Comparison of ENCODE assay signal across 8 mouse cellular contexts in the genomic region with DNA sequence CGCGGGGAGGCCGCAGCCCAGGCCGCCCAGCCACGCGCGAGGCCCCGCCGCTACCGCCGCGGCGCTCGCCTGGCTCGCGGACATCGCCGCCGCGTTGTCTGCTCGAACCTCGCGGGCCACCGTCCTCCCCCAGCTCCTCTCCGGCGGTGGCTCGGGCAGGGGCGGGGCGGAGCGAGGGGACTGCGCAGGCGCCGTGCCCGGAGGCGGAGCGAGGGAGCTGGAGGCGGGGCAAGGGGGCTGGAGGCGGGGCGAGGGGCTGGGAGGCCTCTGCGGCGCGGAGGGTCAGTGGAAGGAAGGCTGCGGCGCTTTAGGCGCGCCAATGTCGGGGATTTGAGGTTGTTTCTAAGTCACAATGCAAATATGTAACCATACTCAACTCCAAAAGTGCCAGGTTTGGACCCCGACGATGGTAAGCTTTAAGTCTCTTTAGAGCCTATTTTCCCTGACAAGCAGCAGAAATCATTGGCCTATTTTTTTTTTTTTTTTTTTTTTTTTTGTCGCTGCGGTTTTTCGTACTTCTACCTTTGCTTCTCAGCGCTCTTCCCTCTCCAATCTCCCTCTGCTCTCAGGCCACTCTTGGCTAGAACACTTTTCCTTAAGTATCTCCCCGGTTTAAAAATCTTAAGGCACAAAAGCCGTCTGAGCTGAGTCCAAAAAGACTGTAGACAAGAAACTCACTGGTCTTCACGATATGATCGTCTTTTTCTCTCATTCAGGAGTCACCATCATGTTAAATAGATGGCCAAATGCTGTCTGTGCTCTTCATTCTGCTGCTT. TPM values are rescaled to one million over a fixed set of nuclear protein-coding genes. Genes with fewer than 3 reads are reported as not detected.
DNase-seq lines count a peak whose midpoint lies in the region; ATAC-seq lines count a peak whose summit lies in the region.

A gene (minus strand): TSS at position 155 of the 776 bp plus-strand sequence.

- DNase-seq in adipocyte (ENCODE audit: low spot score) = peak; percentile 91
- peak; percentile 93 for DNase-seq in embryo, embryonic 10 days (ENCODE audit: low spot score)
- DNase-seq in gastrocnemius, postnatal 14 days = peak; percentile 98
- peak; percentile 90 to 97 for DNase-seq in left cerebral cortex, postnatal 10 days (ENCODE audit: extremely low spot score in 1 of 2, low spot score in 2 of 2)
- peak; percentile 98 for DNase-seq in right cerebral cortex, postnatal 25 days
- DNase-seq in urinary bladder, postnatal 4 days (ENCODE audit: low spot score in 2 of 2) = peak; percentile 97 to 99

- intact Hi-C loops in gastrocnemius, postnatal 14 days (cut with DNase I; ENCODE audit: low total_unique reads) = no loop called here
- intact Hi-C loops in left cerebral cortex, postnatal 10 days (cut with DNase I) = loop anchor here (10.0 kb wide), 1 partner anchor 170 kb away; no protein-coding TSS in a partner anchor

- ATAC-seq in inflammation-experienced regulatory T-cells, adult 6 months = peak; percentile 79
- ATAC-seq in megakaryocyte-erythroid progenitor cell, adult 5-6 weeks (replicated peaks; ENCODE audit: low FRiP score, low TSS enrichment, poor library complexity, severe bottlenecking) = peak; percentile 91

RNA-seq across cellular contexts. Expression of the gene that starts here (rescaled TPM):
- total RNA-seq in gastrocnemius, postnatal 14 days (2021) = 10 to 100 TPM; 27.3 to 33.2 TPM
- 10 to 100 TPM; 14.4 to 24.2 (median 19.3) TPM for polyA plus RNA-seq in inflammation-experienced regulatory T-cells, adult 6 months (2017; shearing (Covaris generic))
- total RNA-seq in left cerebral cortex, postnatal 10 days (2021) = 10 to 100 TPM; 73.5 to 80.7 TPM
- 23.3 and 35.2 TPM in 2 replicates for total RNA-seq in megakaryocyte-erythroid progenitor cell, adult 5-6 weeks (2014; fragmentation: Nextera tagmentation)
- 38.5 and 40.3 TPM in 2 replicates for total RNA-seq in megakaryocyte-erythroid progenitor cell, adult 5-6 weeks (2017)

Comparison
In these comparisons a context has a peak if more than half of its experiments do, and no peak if none do; other contexts are left out.
1. Peak in every context shown above with its lines: DNase-seq and ATAC-seq.